Mouse (Mus musculus): ENCODE measurements around the gene Fam47e.

The Fam47e gene

GRCm38 (mm10) chr5:92602691-92603690 is 48.1 kb downstream of the Fam47e start, which contains the start of gene Stbd1:
Stbd1 (plus strand) TSS chr5:92603041.
- peak in 1 of 2 experiments; percentile 8 for DNase-seq (ENCODE audit: low spot score in 2 of 2)

GRCm38 (mm10) chr5:92604452-92605247 is 49.8 kb downstream of the Fam47e start:
- DNase-seq (ENCODE audit: low spot score in 2 of 2): no peak

- DNase-seq (ENCODE audit: low spot score in 2 of 2): no peak
Observed at GRCm38 (mm10) chr5:92607492-92608229, 52.8 kb downstream of the Fam47e start.

- DNase-seq (ENCODE audit: low spot score in 2 of 2): no peak
Observed at GRCm38 (mm10) chr5:92612756-92613155, 57.9 kb downstream of the Fam47e start.

- no peak for DNase-seq (ENCODE audit: low spot score in 2 of 2)
Observed at GRCm38 (mm10) chr5:92621883-92622282, 67.0 kb downstream of the Fam47e start.

- DNase-seq (ENCODE audit: low spot score in 2 of 2): no peak
Observed at GRCm38 (mm10) chr5:92627896-92628295, 73.0 kb downstream of the Fam47e start.

- DNase-seq (ENCODE audit: low spot score in 2 of 2): no peak
Observed at GRCm38 (mm10) chr5:92633526-92633925, 78.7 kb downstream of the Fam47e start.

- no peak for DNase-seq (ENCODE audit: low spot score in 2 of 2)
Observed at GRCm38 (mm10) chr5:92634916-92635315, 80.0 kb downstream of the Fam47e start.

GRCm38 (mm10) chr5:92635891-92636290 is 81.0 kb downstream of the Fam47e start:
- DNase-seq (ENCODE audit: low spot score in 2 of 2): no peak

GRCm38 (mm10) chr5:92640861-92641260 is 86.0 kb downstream of the Fam47e start:
- no peak for DNase-seq (ENCODE audit: low spot score in 2 of 2)
